Mouse (Mus musculus): Measurements from ENCODE around the gene Mcrip1. TPM values are rescaled to one million over a fixed set of nuclear protein-coding genes. Genes with fewer than 3 reads are reported as not detected.
A peak's percentile ranks its signal among the peaks of the same experiment; 100 is the strongest.
"Not testable (repeated sequence)": the region's sequence is repeated elsewhere in the genome, so short reads cannot be mapped to it uniquely, and the experiment has no call there.

Mcrip1 gene
- polyA plus RNA-seq, 1 experiment = 79.9 TPM

DNA sequence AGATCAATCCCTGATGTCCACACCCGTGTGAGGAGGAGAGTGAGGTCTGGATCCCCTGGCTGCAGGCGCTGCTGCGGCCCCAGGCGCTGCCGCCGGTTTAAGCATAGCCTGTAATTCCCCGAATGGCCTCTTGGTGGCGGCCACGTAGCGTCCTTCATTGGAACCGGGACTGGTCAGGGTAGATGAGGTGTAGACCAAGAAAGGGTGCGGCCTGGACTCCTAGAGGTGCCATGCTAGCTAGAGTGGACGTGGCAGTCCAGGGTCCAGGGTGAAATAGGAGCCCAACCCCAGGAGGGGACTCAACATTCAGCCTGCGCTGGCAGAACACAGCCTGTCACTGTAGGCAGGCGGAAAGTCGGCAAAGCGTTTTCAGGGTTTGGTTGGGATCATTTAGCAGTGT, 33.9 kb downstream of the Mcrip1 start:
- TF ChIP-seq POLR2A (IDR thresholded peaks at IDR 0.05; ENCODE audit: low read depth, low read length) (no peak), CTCF (IDR thresholded peaks at IDR 0.05; ENCODE audit: extremely low read depth, insufficient read depth, insufficient read length, insufficient replicate concordance) (peak; percentile 94)
- peaks cover 4% of the 10 kb centered on the region; the same call in 1 of the 2 replicates for H3K4me1 ChIP-seq (ENCODE audit: control insufficient read depth, insufficient read depth, insufficient read length)
- 25% methylated on average over 17 of the region's 17 CpGs for WGBS
- no peaks in the 10 kb centered on the region for H3K36me3 ChIP-seq (ENCODE audit: control insufficient read depth, insufficient read depth, low read length)
- DNase-seq (ENCODE audit: low read depth in 1 of 2, low spot score in 2 of 2) = peak; percentile 41 to 81
- H3K4me3 ChIP-seq (ENCODE audit: extremely low read depth, insufficient read depth, insufficient read length) = no peak overlapping the region
- no peak overlapping the region for H3K27ac ChIP-seq (ENCODE audit: insufficient read depth, low read length)
- H3K27me3 ChIP-seq (ENCODE audit: control insufficient read depth, insufficient read depth, low read length) = no peaks in the 10 kb centered on the region

GRCm38 (mm10) chr11:120514262-120514661, 35.3 kb downstream of the Mcrip1 start:
- not testable (repeated sequence) for H3K27ac ChIP-seq (ENCODE audit: insufficient read depth, low read length); H3K27me3 ChIP-seq (ENCODE audit: control insufficient read depth, insufficient read depth, low read length); H3K36me3 ChIP-seq (ENCODE audit: control insufficient read depth, insufficient read depth, low read length); H3K4me3 ChIP-seq (ENCODE audit: extremely low read depth, insufficient read depth, insufficient read length); DNase-seq (ENCODE audit: low read depth in 1 of 2, low spot score in 2 of 2); H3K4me1 ChIP-seq (ENCODE audit: control insufficient read depth, insufficient read depth, insufficient read length)
- 93% methylated on average over 2 of the region's 2 CpGs for WGBS

DNA sequence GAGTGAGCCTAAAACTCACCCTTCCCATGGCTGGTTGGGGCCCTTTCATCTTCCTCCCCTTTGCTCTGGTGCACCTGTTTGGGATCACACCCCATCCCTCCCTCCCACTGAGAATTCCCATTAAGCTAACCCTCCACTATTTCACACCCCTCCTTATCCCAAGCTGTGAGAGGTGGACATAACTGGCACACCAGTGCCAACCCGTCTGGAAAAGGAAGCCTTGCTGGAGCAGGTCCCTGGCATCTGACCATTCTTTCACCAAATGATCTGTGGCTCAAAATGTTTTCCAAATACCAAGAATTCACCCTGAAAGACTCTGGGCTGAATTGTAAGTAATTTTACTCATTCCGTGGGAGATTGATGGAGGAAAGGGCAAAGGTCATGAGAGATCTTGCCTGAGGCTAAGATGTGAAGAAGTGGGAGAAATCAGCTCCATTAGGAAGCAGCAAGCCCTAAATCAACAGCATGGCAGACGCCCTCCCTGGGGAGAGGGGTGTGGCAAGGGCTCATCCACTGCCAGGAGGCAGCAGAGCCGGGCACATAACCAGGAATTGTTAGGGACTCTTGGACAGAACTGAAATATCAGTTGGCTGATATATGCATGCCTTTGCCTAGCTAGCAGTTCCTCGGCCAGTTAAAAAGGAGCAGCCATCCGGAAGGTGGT, 36.6 kb downstream of the Mcrip1 start:
- peaks cover 4% of the 10 kb centered on the region; the same call in 1 of the 2 replicates for H3K4me1 ChIP-seq (ENCODE audit: control insufficient read depth, insufficient read depth, insufficient read length)
- H3K4me3 ChIP-seq (ENCODE audit: extremely low read depth, insufficient read depth, insufficient read length) = no peak overlapping the region
- H3K27me3 ChIP-seq (ENCODE audit: control insufficient read depth, insufficient read depth, low read length) = no peaks in the 10 kb centered on the region
- TF ChIP-seq CTCF (IDR thresholded peaks at IDR 0.05; ENCODE audit: extremely low read depth, insufficient read depth, insufficient read length, insufficient replicate concordance) (no peak), POLR2A (IDR thresholded peaks at IDR 0.05; ENCODE audit: low read depth, low read length) (no peak)
- no peaks in the 10 kb centered on the region for H3K36me3 ChIP-seq (ENCODE audit: control insufficient read depth, insufficient read depth, low read length)
- no peak overlapping the region for H3K27ac ChIP-seq (ENCODE audit: insufficient read depth, low read length)
- no peak for DNase-seq (ENCODE audit: low read depth in 1 of 2, low spot score in 2 of 2)
- 84% methylated on average over 6 of the region's 6 CpGs for WGBS

DNA sequence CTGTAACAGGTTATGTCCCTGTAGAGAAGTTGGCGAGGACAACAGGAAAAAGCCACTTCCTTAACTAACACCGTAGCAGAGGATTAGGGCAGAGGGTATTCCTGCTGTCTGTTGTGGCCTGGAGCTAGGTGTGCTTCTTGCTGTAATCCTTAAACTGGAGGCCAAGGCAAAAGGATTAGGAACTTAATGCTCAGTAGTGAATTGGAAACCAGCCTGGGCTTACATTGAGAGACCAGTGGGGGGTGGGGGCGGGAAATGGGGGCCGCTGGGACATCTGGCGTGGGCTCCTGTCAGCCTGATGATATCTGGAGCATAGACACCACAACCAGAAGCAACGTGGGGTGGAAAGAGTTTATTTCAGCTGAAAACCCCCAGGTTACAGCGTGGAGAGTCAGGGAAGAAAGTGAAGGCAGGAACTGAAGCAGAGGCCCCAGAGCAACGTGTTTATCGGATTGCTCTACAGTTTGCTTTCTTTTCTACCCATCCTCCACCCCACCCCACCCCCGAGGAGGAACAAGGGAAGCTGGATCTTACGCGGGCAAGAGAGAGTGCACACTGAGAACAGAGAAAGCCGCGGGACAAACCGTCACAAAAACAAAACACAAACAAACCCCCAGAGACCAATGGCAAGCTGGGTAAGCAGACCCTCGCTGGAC, 39.0 kb downstream of the Mcrip1 start:
- Histone ChIP-seq H3K27ac (ENCODE audit: insufficient read depth, low read length) (no peak overlapping the region; the same call in 1 of the 2 replicates), H3K36me3 (ENCODE audit: control insufficient read depth, insufficient read depth, low read length) (no peaks in the 10 kb centered on the region), H3K27me3 (ENCODE audit: control insufficient read depth, insufficient read depth, low read length) (no peaks in the 10 kb centered on the region), H3K4me1 (ENCODE audit: control insufficient read depth, insufficient read depth, insufficient read length) (peaks cover 4% of the 10 kb centered on the region; the same call in 1 of the 2 replicates), H3K4me3 (ENCODE audit: extremely low read depth, insufficient read depth, insufficient read length) (peak overlapping the region; percentile 50)
- DNase-seq (ENCODE audit: low read depth in 1 of 2, low spot score in 2 of 2) = no peak
- TF ChIP-seq CTCF (IDR thresholded peaks at IDR 0.05; ENCODE audit: extremely low read depth, insufficient read depth, insufficient read length, insufficient replicate concordance) (no peak), POLR2A (IDR thresholded peaks at IDR 0.05; ENCODE audit: low read depth, low read length) (no peak)
- WGBS = 4% methylated on average over 16 of the region's 16 CpGs

GRCm38 (mm10) chr11:120509940-120510339, 39.6 kb downstream of the Mcrip1 start:
- no peak for DNase-seq (ENCODE audit: low read depth in 1 of 2, low spot score in 2 of 2)
- Histone ChIP-seq H3K4me1 (ENCODE audit: control insufficient read depth, insufficient read depth, insufficient read length) (peaks cover 4% of the 10 kb centered on the region; the same call in 1 of the 2 replicates), H3K4me3 (ENCODE audit: extremely low read depth, insufficient read depth, insufficient read length) (no peak overlapping the region), H3K27me3 (ENCODE audit: control insufficient read depth, insufficient read depth, low read length) (no peaks in the 10 kb centered on the region), H3K27ac (ENCODE audit: insufficient read depth, low read length) (no peak overlapping the region), H3K36me3 (ENCODE audit: control insufficient read depth, insufficient read depth, low read length) (no peaks in the 10 kb centered on the region)
- 30% methylated on average over 4 of the region's 4 CpGs for WGBS
- TF ChIP-seq CTCF (IDR thresholded peaks at IDR 0.05; ENCODE audit: extremely low read depth, insufficient read depth, insufficient read length, insufficient replicate concordance) = no peak
- no peak for TF ChIP-seq POLR2A (IDR thresholded peaks at IDR 0.05; ENCODE audit: low read depth, low read length)

DNA sequence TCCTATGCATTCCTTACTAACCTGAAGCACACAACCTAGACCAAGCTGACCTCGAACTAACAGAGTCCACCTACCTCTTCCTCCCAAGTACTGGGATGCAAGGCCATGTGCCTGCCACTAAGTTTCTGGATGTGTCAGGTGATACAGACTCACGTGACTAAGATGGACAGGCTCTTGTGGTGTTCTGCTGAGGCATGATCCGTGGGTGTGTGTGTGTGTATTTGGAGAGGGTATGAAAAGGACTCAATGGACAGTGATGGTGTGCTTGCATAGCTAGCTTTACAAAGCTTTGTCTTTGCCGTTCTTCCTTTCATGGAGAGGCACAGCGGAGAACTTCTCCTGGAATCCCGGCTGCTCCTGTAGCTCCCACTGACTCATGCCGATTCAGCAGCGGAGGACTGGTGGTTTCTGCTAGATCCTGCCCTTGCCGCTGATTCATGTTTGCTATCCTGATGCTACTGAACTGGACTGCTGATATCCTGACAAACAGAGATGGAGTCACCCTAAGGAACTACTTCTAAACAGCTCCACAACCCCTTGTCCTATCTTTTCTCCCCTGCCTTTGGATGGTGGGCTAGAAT, 41.1 kb downstream of the Mcrip1 start:
- Histone ChIP-seq H3K4me3 (ENCODE audit: extremely low read depth, insufficient read depth, insufficient read length) (no peak overlapping the region), H3K27me3 (ENCODE audit: control insufficient read depth, insufficient read depth, low read length) (no peaks in the 10 kb centered on the region), H3K4me1 (ENCODE audit: control insufficient read depth, insufficient read depth, insufficient read length) (peaks cover 4% of the 10 kb centered on the region; the same call in 1 of the 2 replicates), H3K36me3 (ENCODE audit: control insufficient read depth, insufficient read depth, low read length) (no peaks in the 10 kb centered on the region), H3K27ac (ENCODE audit: insufficient read depth, low read length) (no peak overlapping the region)
- DNase-seq (ENCODE audit: low read depth in 1 of 2, low spot score in 2 of 2) = no peak
- WGBS = 86% methylated on average over 9 of the region's 9 CpGs
- TF ChIP-seq CTCF (IDR thresholded peaks at IDR 0.05; ENCODE audit: extremely low read depth, insufficient read depth, insufficient read length, insufficient replicate concordance) (no peak), POLR2A (IDR thresholded peaks at IDR 0.05; ENCODE audit: low read depth, low read length) (no peak)
